Mouse (Mus musculus) C2C12 (cell line): Measurements from ENCODE around the gene Pigb.

ENCODE experiments used
- CTCF ChIP-seq: IDR thresholded peaks from one replicate; pipeline ENCODE4 v1.5.1; 2011; ENCODE audit not compliant: control insufficient read depth, insufficient read depth, insufficient read length
- MYOD1 ChIP-seq: IDR thresholded peaks from one replicate; pipeline ENCODE4 v1.6.1; 2011; ENCODE audit warnings: low read depth; ENCODE audit not compliant: control insufficient read depth, insufficient read length
- MYOG ChIP-seq: IDR thresholded peaks from one replicate; pipeline ENCODE4 v1.6.1; 2011; ENCODE audit not compliant: control insufficient read depth, insufficient read length; ENCODE audit errors: extremely low read depth
- USF1 ChIP-seq: IDR thresholded peaks from one replicate; pipeline ENCODE4 v1.6.1; 2011; ENCODE audit warnings: low read depth, mild to moderate bottlenecking, control low read depth, moderate library complexity

- no peak for TF ChIP-seq USF1
- TF ChIP-seq CTCF: no peak
- no peak for TF ChIP-seq MYOG
- no peak for TF ChIP-seq MYOD1
Measured at GRCm38 (mm10) chr9:73025818-73026636, 14.2 kb downstream of the Pigb start.
